Mouse (Mus musculus): ENCODE measurements around the gene Olfr391-ps.

DNA sequence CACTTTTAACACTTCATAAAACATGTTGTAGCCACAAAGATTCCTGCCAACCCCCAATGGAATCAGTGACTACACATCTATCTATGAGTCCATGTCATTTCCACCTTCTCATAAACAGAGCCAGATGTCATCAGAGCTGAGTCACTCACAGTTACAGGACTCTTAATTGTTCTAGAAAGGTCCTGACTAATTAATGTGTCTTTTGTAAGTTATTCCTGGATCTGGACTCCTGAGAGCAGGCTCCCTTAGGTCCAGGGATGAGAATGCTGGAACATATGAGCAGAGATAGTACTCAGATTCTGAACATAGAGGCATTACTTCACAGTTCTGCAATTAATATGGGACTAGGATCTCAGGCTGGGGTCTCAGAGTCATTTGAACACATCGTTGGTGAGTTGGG lies 20.2 kb downstream of the Olfr391-ps start, which contains the start of gene Olfr390:
- TF ChIP-seq GATA1 (IDR thresholded peaks at IDR 0.05; ENCODE audit: low read length), result no peak
- no peak for TF ChIP-seq TAL1 (IDR thresholded peaks at IDR 0.05; ENCODE audit: low read length)

All from erythroblast, embryonic 14.5 days (primary cell).